Mouse (Mus musculus): ENCODE results near the gene Ulk4. TPM values are rescaled to one million over a fixed set of nuclear protein-coding genes. Genes with fewer than 3 reads are reported as not detected.

Ulk4 gene
- polyA plus RNA-seq, 1 experiment = 4.6 TPM

DNA sequence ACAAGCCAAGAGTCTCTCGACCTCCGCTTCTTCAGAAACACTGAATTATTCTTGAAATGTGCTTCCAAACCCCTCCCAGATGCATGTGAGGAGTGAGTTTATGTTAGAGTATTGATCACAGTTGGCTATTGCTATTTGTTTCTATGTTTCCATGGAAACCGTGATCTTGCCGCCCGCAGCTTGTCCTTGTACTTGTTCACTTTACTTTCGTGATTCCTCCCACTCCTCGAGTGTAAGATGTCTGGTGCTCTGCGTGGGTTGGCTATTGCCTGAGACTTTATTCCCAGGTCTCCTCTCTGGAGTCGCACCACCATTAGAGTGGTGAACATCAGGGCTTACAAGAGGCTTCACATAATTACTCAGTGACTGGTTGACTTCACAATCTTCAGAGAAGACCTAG lies 80.5 kb downstream of the Ulk4 start:
- Histone ChIP-seq H3K27ac (ENCODE audit: insufficient read depth, low read length) (no peak overlapping the region), H3K4me3 (ENCODE audit: insufficient read depth, low read length) (no peak overlapping the region), H3K4me1 (ENCODE audit: control insufficient read depth, insufficient read depth, low read length) (no peaks in the 10 kb centered on the region)
- TF ChIP-seq POLR2A (IDR thresholded peaks at IDR 0.05; ENCODE audit: low read depth, low read length) (no peak), CTCF (IDR thresholded peaks at IDR 0.05; ENCODE audit: borderline replicate concordance, insufficient read depth, low read length) (no peak)

DNA sequence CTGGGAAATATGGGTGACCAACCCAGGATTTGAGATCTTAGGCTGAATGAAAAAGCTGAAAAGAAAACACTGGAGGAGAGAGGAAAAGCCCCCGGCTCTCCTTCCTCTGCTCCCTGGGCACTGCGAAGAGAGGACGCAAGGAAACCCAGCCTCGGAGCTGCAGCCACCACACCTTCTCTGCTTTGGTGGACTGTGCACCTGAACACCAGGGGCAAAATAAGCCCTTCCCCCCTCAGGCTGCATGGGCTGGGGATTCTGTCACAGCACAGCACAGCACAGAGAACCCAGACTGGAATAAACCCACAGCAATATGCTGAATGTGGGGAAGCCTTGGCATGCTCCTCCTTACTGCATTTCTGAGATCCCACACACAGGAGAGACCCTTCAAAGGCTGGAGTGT lies 81.9 kb downstream of the Ulk4 start:
- TF ChIP-seq POLR2A (IDR thresholded peaks at IDR 0.05; ENCODE audit: low read depth, low read length) (no peak), CTCF (IDR thresholded peaks at IDR 0.05; ENCODE audit: borderline replicate concordance, insufficient read depth, low read length) (no peak)
- H3K27ac ChIP-seq (ENCODE audit: insufficient read depth, low read length) = no peak overlapping the region
- no peaks in the 10 kb centered on the region for H3K4me1 ChIP-seq (ENCODE audit: control insufficient read depth, insufficient read depth, low read length)
- H3K4me3 ChIP-seq (ENCODE audit: insufficient read depth, low read length) = no peak overlapping the region

DNA sequence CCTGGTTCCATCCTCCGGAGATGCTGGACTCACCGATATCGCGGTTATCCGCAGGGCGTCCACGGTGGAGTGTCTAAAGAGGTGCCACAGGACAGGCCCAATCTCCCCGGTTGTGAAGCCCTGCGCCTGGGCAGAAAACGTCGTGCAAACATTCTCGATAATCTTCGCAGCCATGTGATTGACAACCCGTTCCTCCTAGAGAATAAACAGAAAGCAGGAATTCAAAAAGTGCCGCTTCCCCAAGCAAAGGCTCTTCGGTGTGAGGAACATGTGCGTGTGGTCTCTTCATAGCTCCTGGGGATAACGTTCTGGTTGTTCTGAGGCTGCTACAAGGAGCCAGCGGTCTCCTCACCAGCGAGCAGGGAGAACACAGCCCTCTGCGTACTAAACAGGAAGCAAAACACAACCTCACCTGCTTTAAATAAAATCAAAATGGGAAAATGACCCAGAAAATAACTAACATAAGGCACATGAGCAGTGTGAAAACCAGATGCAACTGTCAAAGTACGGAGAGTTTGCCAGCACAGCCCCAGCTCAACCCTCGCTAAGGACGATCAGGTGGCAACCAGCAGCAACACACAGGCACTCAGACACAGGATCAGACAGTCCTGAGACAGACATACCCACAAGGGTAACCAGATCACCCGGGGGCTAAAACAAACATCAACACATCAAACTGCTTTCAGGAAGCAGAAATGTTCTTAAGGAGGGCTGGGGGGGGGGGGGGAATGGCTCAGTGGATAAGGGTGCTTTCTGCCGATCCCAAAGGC lies 84.2 kb downstream of the Ulk4 start:
- TF ChIP-seq POLR2A (IDR thresholded peaks at IDR 0.05; ENCODE audit: low read depth, low read length) (no peak), CTCF (IDR thresholded peaks at IDR 0.05; ENCODE audit: borderline replicate concordance, insufficient read depth, low read length) (no peak)
- Histone ChIP-seq H3K4me3 (ENCODE audit: insufficient read depth, low read length) (no peak overlapping the region), H3K27ac (ENCODE audit: insufficient read depth, low read length) (no peak overlapping the region), H3K4me1 (ENCODE audit: control insufficient read depth, insufficient read depth, low read length) (no peaks in the 10 kb centered on the region)

DNA sequence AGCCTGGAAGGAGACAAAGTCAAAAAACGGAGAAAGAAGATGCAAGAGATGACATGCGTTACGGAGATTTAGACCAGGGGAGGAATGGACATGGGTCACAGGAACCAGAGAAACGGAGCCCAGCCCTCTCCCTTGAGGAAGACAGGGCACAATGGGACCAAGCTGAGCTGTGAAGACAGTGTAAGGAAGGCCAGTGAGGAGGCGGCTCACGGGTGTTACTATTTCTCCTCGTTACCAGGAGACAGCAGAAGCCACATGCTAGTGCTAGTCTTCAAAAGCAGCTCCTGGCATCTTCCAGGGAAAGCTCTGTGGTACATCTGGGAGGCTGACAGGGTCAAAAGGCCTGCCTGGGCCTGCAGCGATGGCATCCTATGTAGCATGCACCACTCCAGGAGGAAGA lies 89.2 kb downstream of the Ulk4 start:
- Histone ChIP-seq H3K27ac (ENCODE audit: insufficient read depth, low read length) (no peak overlapping the region), H3K4me1 (ENCODE audit: control insufficient read depth, insufficient read depth, low read length) (no peaks in the 10 kb centered on the region; the same call in 1 of the 2 replicates), H3K4me3 (ENCODE audit: insufficient read depth, low read length) (no peak overlapping the region)
- TF ChIP-seq POLR2A (IDR thresholded peaks at IDR 0.05; ENCODE audit: low read depth, low read length) (no peak), CTCF (IDR thresholded peaks at IDR 0.05; ENCODE audit: borderline replicate concordance, insufficient read depth, low read length) (no peak)

DNA sequence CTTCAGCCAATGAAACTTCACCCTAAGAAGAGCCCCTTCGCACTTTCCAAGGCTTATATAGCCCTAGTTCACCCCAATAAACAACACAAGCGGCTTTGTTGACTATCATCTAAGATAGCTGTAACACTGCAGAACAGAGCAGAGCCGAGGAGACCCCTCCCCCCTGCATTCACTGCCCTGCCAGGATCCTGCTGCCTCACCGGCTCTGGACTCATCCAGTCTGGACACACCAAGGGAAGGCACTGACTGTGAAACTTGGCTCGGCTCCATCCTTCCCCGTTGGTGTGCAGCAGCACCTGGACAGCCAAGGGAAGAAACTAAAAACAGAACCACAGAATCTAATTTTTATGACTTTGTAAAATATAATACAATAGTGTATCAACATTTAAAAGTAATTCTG lies 91.2 kb downstream of the Ulk4 start:
- no peaks in the 10 kb centered on the region; the same call in 1 of the 2 replicates for H3K4me1 ChIP-seq (ENCODE audit: control insufficient read depth, insufficient read depth, low read length)
- no peak overlapping the region for H3K4me3 ChIP-seq (ENCODE audit: insufficient read depth, low read length)
- TF ChIP-seq POLR2A (IDR thresholded peaks at IDR 0.05; ENCODE audit: low read depth, low read length) (no peak), CTCF (IDR thresholded peaks at IDR 0.05; ENCODE audit: borderline replicate concordance, insufficient read depth, low read length) (no peak)
- no peak overlapping the region for H3K27ac ChIP-seq (ENCODE audit: insufficient read depth, low read length)

DNA sequence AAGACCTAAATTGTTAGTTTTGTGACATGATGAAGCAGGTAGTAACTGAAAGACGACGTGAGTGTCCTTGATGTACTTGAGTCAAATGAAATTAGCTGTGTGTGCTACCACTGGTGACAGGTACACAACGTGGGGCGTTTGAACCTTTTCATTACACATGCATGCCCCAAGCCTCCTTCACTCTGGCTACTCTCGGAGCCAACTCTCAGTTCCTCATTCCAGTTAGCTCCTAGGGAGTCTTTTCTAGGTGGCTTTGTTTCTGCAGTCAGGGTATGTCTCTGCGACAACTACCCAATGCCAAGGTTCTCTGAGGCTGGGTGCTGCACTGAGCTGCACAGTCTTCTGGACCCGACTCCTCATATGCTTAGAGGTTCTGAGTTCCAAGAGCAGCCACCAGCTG lies 100.6 kb downstream of the Ulk4 start:
- TF ChIP-seq POLR2A (IDR thresholded peaks at IDR 0.05; ENCODE audit: low read depth, low read length) (no peak), CTCF (IDR thresholded peaks at IDR 0.05; ENCODE audit: borderline replicate concordance, insufficient read depth, low read length) (no peak)
- H3K27ac ChIP-seq (ENCODE audit: insufficient read depth, low read length) = no peak overlapping the region
- no peaks in the 10 kb centered on the region for H3K4me1 ChIP-seq (ENCODE audit: control insufficient read depth, insufficient read depth, low read length)
- H3K4me3 ChIP-seq (ENCODE audit: insufficient read depth, low read length) = no peak overlapping the region

DNA sequence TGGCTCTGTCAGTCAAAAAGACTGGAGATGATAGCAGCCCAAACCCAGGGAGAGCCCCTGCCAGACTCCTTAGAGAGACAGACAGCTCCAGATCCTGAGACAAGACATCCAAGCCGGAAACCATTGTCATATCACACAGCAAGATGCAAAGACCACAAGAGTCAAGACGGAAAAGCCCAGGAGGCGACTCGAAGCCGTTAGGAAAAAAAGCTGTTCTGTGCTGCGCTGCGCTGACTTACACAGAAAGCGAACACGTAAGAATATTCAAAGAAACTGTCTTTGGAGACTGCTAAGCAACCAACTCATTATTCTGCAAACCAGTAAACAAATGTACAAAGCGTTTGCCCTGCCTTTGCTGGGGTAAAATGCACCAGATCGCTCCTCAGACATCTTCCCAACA lies 101.8 kb downstream of the Ulk4 start:
- Histone ChIP-seq H3K4me3 (ENCODE audit: insufficient read depth, low read length) (no peak overlapping the region), H3K4me1 (ENCODE audit: control insufficient read depth, insufficient read depth, low read length) (no peaks in the 10 kb centered on the region), H3K27ac (ENCODE audit: insufficient read depth, low read length) (no peak overlapping the region)
- no peak for TF ChIP-seq POLR2A (IDR thresholded peaks at IDR 0.05; ENCODE audit: low read depth, low read length)
- TF ChIP-seq CTCF (IDR thresholded peaks at IDR 0.05; ENCODE audit: borderline replicate concordance, insufficient read depth, low read length) = no peak

DNA sequence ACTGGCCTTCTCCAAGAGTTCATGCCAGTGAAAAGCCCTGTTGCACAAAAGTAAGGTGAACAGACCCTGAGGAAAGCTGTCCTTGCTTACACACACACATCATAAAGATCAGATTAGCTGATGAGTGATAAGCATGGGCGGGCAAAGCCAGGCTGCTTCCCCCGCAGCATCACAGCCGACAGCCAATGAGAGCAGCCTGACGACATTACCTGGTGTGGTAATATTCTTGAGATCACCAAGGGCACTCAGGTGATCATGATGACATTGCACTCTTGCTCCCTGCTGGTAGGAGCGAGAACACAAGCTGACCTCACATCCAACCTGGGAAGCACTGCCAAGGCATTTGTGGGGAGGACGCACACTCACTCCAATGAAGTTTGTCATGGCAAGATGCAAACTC lies 104.9 kb downstream of the Ulk4 start:
- TF ChIP-seq CTCF (IDR thresholded peaks at IDR 0.05; ENCODE audit: borderline replicate concordance, insufficient read depth, low read length) (no peak), POLR2A (IDR thresholded peaks at IDR 0.05; ENCODE audit: low read depth, low read length) (no peak)
- H3K4me1 ChIP-seq (ENCODE audit: control insufficient read depth, insufficient read depth, low read length) = no peaks in the 10 kb centered on the region

DNA sequence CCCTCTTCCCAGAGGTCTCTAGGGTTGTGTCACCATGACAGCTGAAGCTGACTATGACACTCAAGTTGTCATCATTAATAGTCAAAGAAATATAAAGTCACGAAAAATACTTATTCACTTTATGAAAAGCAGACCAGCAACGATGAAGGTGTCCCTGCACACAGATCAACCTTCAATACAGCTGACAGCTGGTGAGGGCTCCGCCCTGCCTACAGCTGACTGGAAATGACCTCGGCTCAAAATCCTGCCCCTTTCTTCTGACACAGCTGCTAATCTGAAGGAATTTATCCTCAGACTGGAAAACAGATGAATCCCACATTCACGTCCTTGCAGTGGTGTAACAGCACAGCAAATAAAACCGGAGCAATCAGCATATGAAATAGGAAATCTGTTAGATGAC lies 105.4 kb downstream of the Ulk4 start:
- TF ChIP-seq CTCF (IDR thresholded peaks at IDR 0.05; ENCODE audit: borderline replicate concordance, insufficient read depth, low read length) (no peak), POLR2A (IDR thresholded peaks at IDR 0.05; ENCODE audit: low read depth, low read length) (no peak)
- Histone ChIP-seq H3K27ac (ENCODE audit: insufficient read depth, low read length) (no peak overlapping the region), H3K4me3 (ENCODE audit: insufficient read depth, low read length) (no peak overlapping the region), H3K4me1 (ENCODE audit: control insufficient read depth, insufficient read depth, low read length) (no peaks in the 10 kb centered on the region)

More for the DNA sequence above, 104.9 kb downstream of the Ulk4 start:
- H3K27ac ChIP-seq (ENCODE audit: insufficient read depth, low read length) = no peak overlapping the region
- H3K4me3 ChIP-seq (ENCODE audit: insufficient read depth, low read length) = no peak overlapping the region

DNA sequence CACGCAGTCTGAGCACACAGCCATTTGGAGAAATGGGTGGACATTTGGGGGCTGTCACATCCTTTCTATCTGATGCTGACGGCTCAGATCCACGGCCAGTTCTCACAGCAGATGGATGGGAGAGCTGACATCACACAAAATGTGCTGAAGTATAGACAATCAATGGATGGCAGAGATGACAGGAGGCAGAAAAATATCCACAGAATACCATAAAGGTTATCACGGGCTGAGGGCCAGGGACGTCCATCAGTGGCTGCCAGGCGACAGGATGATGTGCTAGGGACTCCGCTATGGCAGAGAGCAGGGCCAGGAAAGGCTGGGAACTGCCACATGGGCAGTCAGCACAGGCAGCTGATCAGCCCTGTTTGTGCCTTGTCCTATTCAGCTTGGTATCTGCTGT lies 112.4 kb downstream of the Ulk4 start:
- Histone ChIP-seq H3K4me3 (ENCODE audit: insufficient read depth, low read length) (no peak overlapping the region), H3K27ac (ENCODE audit: insufficient read depth, low read length) (no peak overlapping the region), H3K4me1 (ENCODE audit: control insufficient read depth, insufficient read depth, low read length) (no peaks in the 10 kb centered on the region)
- no peak for TF ChIP-seq CTCF (IDR thresholded peaks at IDR 0.05; ENCODE audit: borderline replicate concordance, insufficient read depth, low read length)
- no peak for TF ChIP-seq POLR2A (IDR thresholded peaks at IDR 0.05; ENCODE audit: low read depth, low read length)
